Mouse (Mus musculus): ENCODE measurements around the gene Taar3. TPM values are rescaled to one million over a fixed set of nuclear protein-coding genes. Genes with fewer than 3 reads are reported as not detected.

Gene Taar3
- polyA plus RNA-seq (2014; fragmentation: Nextera tagmentation; extraction: Ambion mirVana): not detected in 2 replicates

DNA sequence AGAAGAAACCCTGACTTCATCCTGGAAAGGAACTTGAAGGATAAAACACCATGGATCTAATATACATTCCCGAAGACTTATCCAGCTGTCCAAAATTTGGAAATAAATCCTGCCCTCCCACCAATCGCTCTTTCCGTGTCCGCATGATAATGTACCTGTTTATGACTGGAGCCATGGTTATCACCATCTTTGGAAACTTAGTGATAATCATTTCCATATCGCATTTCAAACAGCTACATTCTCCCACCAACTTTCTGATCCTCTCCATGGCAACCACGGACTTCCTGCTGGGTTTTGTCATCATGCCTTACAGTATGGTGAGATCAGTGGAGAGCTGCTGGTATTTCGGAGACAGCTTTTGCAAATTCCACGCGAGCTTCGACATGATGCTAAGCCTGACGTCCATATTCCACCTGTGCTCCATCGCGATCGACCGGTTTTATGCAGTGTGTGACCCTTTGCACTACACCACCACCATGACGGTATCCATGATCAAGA lies at the start of gene Taar3:
Gene Taar3 (plus strand): TSS at position 51 of the 498 bp plus-strand sequence.
- no peaks in the 10 kb centered on the region for H3K27me3 ChIP-seq (ENCODE audit: control insufficient read depth, insufficient read depth, low read length)
- H3K27ac ChIP-seq (replicated peaks; ENCODE audit: low read depth, low read length): no peak within 1 kb of the TSS
- ATAC-seq (ENCODE audit: low FRiP score, low TSS enrichment) (no peak), DNase-seq (no peak)
- no peak within 1 kb of the TSS for H3K9ac ChIP-seq (replicated peaks; ENCODE audit: low read length)
- no peaks in the 10 kb centered on the region for H3K4me1 ChIP-seq (ENCODE audit: control insufficient read depth, insufficient read depth, low read length)
- H3K4me3 ChIP-seq (replicated peaks; ENCODE audit: low read depth, low read length): no peak within 1 kb of the TSS
- WGBS: 85% methylated on average over 16 of the region's 16 CpGs
- H3K36me3 ChIP-seq (ENCODE audit: control insufficient read depth, insufficient read depth, low read length): no peaks in the 10 kb centered on the region
- no peak within 1 kb of the TSS for H3K4me2 ChIP-seq (ENCODE audit: low read length)
- no peaks in the 10 kb centered on the region for H3K9me3 ChIP-seq (ENCODE audit: control insufficient read depth, low read length)

DNA sequence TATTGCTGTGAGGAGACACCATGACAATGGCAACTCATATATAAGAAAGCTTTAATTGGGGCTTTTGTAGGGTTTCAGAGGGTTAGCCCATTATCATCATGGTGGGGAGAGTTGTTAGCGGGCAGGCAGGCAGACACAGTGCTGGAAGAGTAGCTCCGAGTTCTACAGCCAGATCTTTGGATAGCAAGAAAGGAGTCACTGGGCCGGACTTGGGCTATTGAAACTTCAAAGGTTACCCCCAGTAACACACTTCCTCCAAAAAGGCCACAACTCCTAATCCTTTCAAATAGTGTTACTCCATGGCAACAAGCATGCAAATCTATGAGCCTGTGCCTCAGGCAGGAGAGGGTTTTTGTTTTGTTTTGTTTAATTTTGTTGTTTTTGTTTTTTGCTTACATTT lies 48.2 kb upstream of the Taar3 start:
- Histone ChIP-seq H3K27ac (replicated peaks; ENCODE audit: low read depth, low read length) (no peak overlapping the region), H3K4me2 (ENCODE audit: low read length) (no peak overlapping the region), H3K36me3 (ENCODE audit: control insufficient read depth, insufficient read depth, low read length) (no peaks in the 10 kb centered on the region), H3K27me3 (ENCODE audit: control insufficient read depth, insufficient read depth, low read length) (no peaks in the 10 kb centered on the region), H3K9me3 (ENCODE audit: control insufficient read depth, low read length) (no peaks in the 10 kb centered on the region), H3K9ac (replicated peaks; ENCODE audit: low read length) (no peak overlapping the region), H3K4me1 (ENCODE audit: control insufficient read depth, insufficient read depth, low read length) (no peaks in the 10 kb centered on the region), H3K4me3 (replicated peaks; ENCODE audit: low read depth, low read length) (no peak overlapping the region)
- ATAC-seq (ENCODE audit: low FRiP score, low TSS enrichment): no peak
- DNase-seq: peak; percentile 8
- 16% methylated on average over 3 of the region's 3 CpGs for WGBS

DNA sequence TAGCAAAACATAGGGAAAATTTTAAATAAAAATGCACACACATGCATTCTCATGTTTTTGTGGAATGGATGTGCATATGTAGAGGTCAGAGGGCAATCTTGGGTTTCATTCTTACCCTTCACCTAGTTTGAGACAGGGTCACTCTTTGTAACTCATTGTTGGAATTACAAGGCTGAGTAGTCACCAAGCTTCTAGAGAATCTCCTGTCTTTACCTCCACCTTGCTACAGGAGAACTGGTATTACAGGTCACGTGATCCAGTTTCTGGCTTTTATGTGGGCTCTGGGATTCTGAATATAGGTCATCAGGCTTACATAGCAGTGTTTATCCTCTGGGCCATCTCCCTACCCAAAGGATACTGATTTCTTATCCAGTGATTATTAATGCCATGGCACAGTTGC lies 43.7 kb upstream of the Taar3 start:
- H3K27me3 ChIP-seq (ENCODE audit: control insufficient read depth, insufficient read depth, low read length): no peaks in the 10 kb centered on the region
- 91% methylated on average over 1 of the region's 1 CpGs for WGBS
- H3K4me2 ChIP-seq (ENCODE audit: low read length): no peak overlapping the region
- no peak overlapping the region for H3K9ac ChIP-seq (replicated peaks; ENCODE audit: low read length)
- DNase-seq (no peak), ATAC-seq (ENCODE audit: low FRiP score, low TSS enrichment) (no peak)
- H3K9me3 ChIP-seq (ENCODE audit: control insufficient read depth, low read length): no peaks in the 10 kb centered on the region
- H3K4me1 ChIP-seq (ENCODE audit: control insufficient read depth, insufficient read depth, low read length): no peaks in the 10 kb centered on the region
- H3K27ac ChIP-seq (replicated peaks; ENCODE audit: low read depth, low read length): no peak overlapping the region
- no peak overlapping the region for H3K4me3 ChIP-seq (replicated peaks; ENCODE audit: low read depth, low read length)
- H3K36me3 ChIP-seq (ENCODE audit: control insufficient read depth, insufficient read depth, low read length): no peaks in the 10 kb centered on the region

DNA sequence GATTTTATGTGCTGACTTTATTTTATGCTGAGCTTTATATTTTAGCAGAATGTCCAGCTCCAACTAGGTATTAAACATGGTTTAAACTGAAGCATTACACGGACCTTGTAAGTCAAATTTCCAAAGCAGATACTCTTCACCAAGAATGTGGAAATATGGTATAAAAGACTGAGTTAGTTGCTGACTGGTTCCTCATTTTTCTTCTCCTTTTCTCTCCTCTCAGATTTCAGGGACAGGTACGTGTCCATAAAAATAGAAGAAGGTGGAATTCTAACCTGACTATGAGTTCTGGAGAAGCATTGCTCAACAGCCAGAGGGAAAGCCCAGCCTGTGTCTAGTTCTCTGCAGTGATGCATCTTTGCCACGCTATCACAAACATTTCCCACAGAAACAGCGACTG lies 29.3 kb upstream of the Taar3 start, which contains the start of gene Taar1:
Gene Taar1 (plus strand): TSS at position 301 of the 400 bp plus-strand sequence.
- DNase-seq (no peak), ATAC-seq (ENCODE audit: low FRiP score, low TSS enrichment) (no peak)
- Histone ChIP-seq H3K4me3 (replicated peaks; ENCODE audit: low read depth, low read length) (no peak within 1 kb of the TSS), H3K4me2 (ENCODE audit: low read length) (no peak within 1 kb of the TSS), H3K9me3 (ENCODE audit: control insufficient read depth, low read length) (no peaks in the 10 kb centered on the region), H3K27me3 (ENCODE audit: control insufficient read depth, insufficient read depth, low read length) (no peaks in the 10 kb centered on the region), H3K9ac (replicated peaks; ENCODE audit: low read length) (no peak within 1 kb of the TSS), H3K4me1 (ENCODE audit: control insufficient read depth, insufficient read depth, low read length) (no peaks in the 10 kb centered on the region), H3K27ac (replicated peaks; ENCODE audit: low read depth, low read length) (no peak within 1 kb of the TSS), H3K36me3 (ENCODE audit: control insufficient read depth, insufficient read depth, low read length) (no peaks in the 10 kb centered on the region)
- 94% methylated on average over 4 of the region's 4 CpGs for WGBS

DNA sequence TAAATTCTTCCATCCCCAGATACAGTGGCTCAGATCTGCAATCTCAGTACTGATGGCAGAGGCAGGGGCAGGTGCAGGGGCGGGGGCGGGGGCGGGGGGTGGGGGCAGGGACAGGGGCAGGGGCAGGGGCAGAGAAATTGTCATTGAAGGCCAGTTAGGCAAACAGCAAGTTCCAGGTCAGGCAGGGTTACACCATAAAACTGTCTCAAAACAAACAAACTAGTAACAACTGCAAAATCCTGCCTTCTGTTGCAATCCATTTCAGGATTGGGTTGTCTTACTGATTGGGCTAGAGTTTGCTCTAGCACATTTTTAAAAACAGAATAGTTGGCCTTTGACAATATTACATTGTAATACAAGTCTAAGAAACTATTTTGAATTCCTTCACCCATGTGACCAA lies 26.9 kb upstream of the Taar3 start:
- Histone ChIP-seq H3K4me1 (ENCODE audit: control insufficient read depth, insufficient read depth, low read length) (no peaks in the 10 kb centered on the region), H3K27ac (replicated peaks; ENCODE audit: low read depth, low read length) (no peak overlapping the region), H3K9ac (replicated peaks; ENCODE audit: low read length) (no peak overlapping the region), H3K4me2 (ENCODE audit: low read length) (no peak overlapping the region), H3K9me3 (ENCODE audit: control insufficient read depth, low read length) (no peaks in the 10 kb centered on the region), H3K27me3 (ENCODE audit: control insufficient read depth, insufficient read depth, low read length) (no peaks in the 10 kb centered on the region), H3K4me3 (replicated peaks; ENCODE audit: low read depth, low read length) (no peak overlapping the region), H3K36me3 (ENCODE audit: control insufficient read depth, insufficient read depth, low read length) (no peaks in the 10 kb centered on the region)
- WGBS: 73% methylated on average over 3 of the region's 3 CpGs
- DNase-seq (no peak), ATAC-seq (ENCODE audit: low FRiP score, low TSS enrichment) (no peak)

DNA sequence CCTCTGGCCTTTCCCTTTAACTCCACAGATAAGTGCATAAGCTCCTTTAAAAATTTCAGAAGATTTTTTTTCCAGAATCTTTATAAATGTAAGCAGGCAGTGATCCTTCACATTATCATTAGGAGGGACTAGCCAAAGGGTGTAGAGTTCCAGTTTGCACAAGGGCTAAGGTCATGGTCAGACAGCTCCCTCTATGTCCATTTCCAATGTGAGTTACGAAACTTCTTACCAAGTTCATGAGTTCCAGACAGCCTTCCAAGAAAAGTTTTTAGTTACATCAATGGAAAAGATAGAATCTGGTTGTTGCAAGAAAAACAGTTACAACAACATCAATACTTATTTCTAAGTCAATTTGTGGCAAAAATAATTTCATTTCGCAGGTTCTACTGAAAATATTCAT lies 25.4 kb upstream of the Taar3 start:
- no peak overlapping the region for H3K4me2 ChIP-seq (ENCODE audit: low read length)
- H3K27me3 ChIP-seq (ENCODE audit: control insufficient read depth, insufficient read depth, low read length): no peaks in the 10 kb centered on the region
- no peaks in the 10 kb centered on the region for H3K9me3 ChIP-seq (ENCODE audit: control insufficient read depth, low read length)
- DNase-seq (no peak), ATAC-seq (ENCODE audit: low FRiP score, low TSS enrichment) (no peak)
- no peaks in the 10 kb centered on the region for H3K36me3 ChIP-seq (ENCODE audit: control insufficient read depth, insufficient read depth, low read length)
- WGBS: 82% methylated on average over 2 of the region's 2 CpGs
- H3K4me1 ChIP-seq (ENCODE audit: control insufficient read depth, insufficient read depth, low read length): no peaks in the 10 kb centered on the region
- H3K27ac ChIP-seq (replicated peaks; ENCODE audit: low read depth, low read length): no peak overlapping the region
- no peak overlapping the region for H3K9ac ChIP-seq (replicated peaks; ENCODE audit: low read length)
- H3K4me3 ChIP-seq (replicated peaks; ENCODE audit: low read depth, low read length): no peak overlapping the region

DNA sequence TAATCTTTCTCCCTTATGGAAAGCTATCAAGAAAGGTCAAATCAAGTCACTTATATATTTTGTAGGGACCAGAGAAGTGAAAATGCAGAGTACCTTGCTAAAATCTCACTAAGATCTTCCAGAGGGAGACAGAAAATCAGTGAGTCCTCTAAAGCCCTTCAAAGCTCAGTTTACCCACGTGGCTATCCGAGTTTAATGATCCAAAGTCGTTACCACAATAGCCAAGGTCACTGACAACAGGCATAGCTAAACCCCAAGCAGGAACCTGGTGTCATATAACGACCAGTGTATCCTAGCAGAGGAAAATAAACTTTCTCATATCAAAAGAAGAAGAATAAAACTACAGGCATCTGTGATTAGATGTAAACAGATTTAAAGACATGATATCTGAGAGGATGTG lies 11.7 kb upstream of the Taar3 start:
- Histone ChIP-seq H3K4me1 (ENCODE audit: control insufficient read depth, insufficient read depth, low read length) (no peaks in the 10 kb centered on the region), H3K4me3 (replicated peaks; ENCODE audit: low read depth, low read length) (no peak overlapping the region), H3K4me2 (ENCODE audit: low read length) (no peak overlapping the region), H3K9me3 (ENCODE audit: control insufficient read depth, low read length) (no peaks in the 10 kb centered on the region), H3K36me3 (ENCODE audit: control insufficient read depth, insufficient read depth, low read length) (no peaks in the 10 kb centered on the region), H3K27me3 (ENCODE audit: control insufficient read depth, insufficient read depth, low read length) (no peaks in the 10 kb centered on the region), H3K9ac (replicated peaks; ENCODE audit: low read length) (no peak overlapping the region), H3K27ac (replicated peaks; ENCODE audit: low read depth, low read length) (no peak overlapping the region)
- 53% methylated on average over 4 of the region's 4 CpGs for WGBS
- no peak for DNase-seq
- ATAC-seq (ENCODE audit: low FRiP score, low TSS enrichment): no peak

DNA sequence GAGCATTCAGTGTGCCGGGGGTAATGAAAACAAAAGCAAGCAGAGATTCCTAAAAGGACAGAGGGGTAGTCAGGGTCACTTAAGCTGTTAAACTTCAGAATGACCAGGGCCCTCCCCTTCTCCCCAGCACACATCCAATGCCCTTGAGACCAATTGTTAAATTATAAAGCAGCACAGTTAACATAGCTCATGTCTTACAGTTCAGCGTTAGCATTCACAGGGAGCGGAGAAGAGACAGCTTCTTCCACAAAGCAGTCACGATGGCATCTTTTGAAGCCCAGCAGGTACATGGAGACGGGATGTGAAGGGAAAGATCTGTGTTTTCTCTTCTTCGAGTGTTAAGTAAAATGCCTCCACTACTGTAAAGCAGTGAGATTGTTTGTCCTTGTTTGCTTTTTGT lies 11.0 kb upstream of the Taar3 start, which contains the start of gene Taar2:
Gene Taar2 (plus strand): TSS at position 261 of the 400 bp plus-strand sequence.
- Histone ChIP-seq H3K36me3 (ENCODE audit: control insufficient read depth, insufficient read depth, low read length) (no peaks in the 10 kb centered on the region), H3K27me3 (ENCODE audit: control insufficient read depth, insufficient read depth, low read length) (no peaks in the 10 kb centered on the region), H3K27ac (replicated peaks; ENCODE audit: low read depth, low read length) (no peak within 1 kb of the TSS), H3K4me1 (ENCODE audit: control insufficient read depth, insufficient read depth, low read length) (no peaks in the 10 kb centered on the region), H3K4me2 (ENCODE audit: low read length) (no peak within 1 kb of the TSS), H3K9me3 (ENCODE audit: control insufficient read depth, low read length) (no peaks in the 10 kb centered on the region), H3K9ac (replicated peaks; ENCODE audit: low read length) (no peak within 1 kb of the TSS), H3K4me3 (replicated peaks; ENCODE audit: low read depth, low read length) (no peak within 1 kb of the TSS)
- ATAC-seq (ENCODE audit: low FRiP score, low TSS enrichment): no peak
- 45% methylated on average over 6 of the region's 6 CpGs for WGBS
- DNase-seq: peak; percentile 33

DNA sequence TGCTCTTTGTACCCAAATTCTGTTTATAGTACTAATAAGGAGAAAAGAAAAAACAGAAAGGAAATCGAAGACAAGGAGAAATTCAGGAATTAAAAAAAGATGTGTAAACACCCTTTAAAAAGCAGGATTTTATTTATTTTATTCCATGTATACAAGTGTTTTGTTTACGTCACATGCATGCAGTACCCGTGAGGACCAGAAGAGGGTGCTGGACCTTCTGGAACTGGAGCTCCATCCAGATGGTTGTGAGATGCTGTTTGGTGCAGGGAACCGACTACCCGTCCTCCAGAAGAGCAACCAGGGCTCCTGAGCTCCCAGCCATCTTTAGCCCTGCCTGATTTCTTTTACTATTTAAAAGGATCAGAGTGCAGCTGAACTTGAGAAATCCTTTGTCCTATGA lies 6.9 kb upstream of the Taar3 start:
- Histone ChIP-seq H3K4me2 (ENCODE audit: low read length) (no peak overlapping the region), H3K9ac (replicated peaks; ENCODE audit: low read length) (no peak overlapping the region), H3K9me3 (ENCODE audit: control insufficient read depth, low read length) (no peaks in the 10 kb centered on the region), H3K36me3 (ENCODE audit: control insufficient read depth, insufficient read depth, low read length) (no peaks in the 10 kb centered on the region), H3K27me3 (ENCODE audit: control insufficient read depth, insufficient read depth, low read length) (no peaks in the 10 kb centered on the region), H3K4me1 (ENCODE audit: control insufficient read depth, insufficient read depth, low read length) (no peaks in the 10 kb centered on the region), H3K27ac (replicated peaks; ENCODE audit: low read depth, low read length) (no peak overlapping the region), H3K4me3 (replicated peaks; ENCODE audit: low read depth, low read length) (no peak overlapping the region)
- DNase-seq (peak; percentile 8), ATAC-seq (ENCODE audit: low FRiP score, low TSS enrichment) (no peak)
- WGBS: 81% methylated on average over 5 of the region's 5 CpGs
